10 mouse cellular contexts compared by ENCODE assay signal in genomic region chr10:128588136-128588535, GRCm38 (mm10). TPM values are rescaled to one million over a fixed set of nuclear protein-coding genes. Genes with fewer than 3 reads are reported as not detected.
A peak's percentile ranks its signal among the peaks of the same experiment; 100 is the strongest.
DNase-seq lines count a peak whose midpoint lies in the region; ATAC-seq and TF ChIP-seq lines count a peak whose summit lies in the region.
"Had no signal": no experiment of that assay in that cellular context is flagged by ENCODE, and none has a peak within 500 bp of the region (broad histone marks: within the 10 kb centered on the region; RNA-seq: fewer than 3 reads in every experiment).

No protein-coding gene starts in this region.

- 39% methylated on average over 1 of the region's 1 CpGs for WGBS in hindbrain, embryonic 10.5 days
- 20% methylated on average over 1 of the region's 1 CpGs for WGBS in hindbrain, embryonic 16.5 days
- WGBS in embryonic facial prominence, embryonic 13.5 days: 26% methylated on average over 1 of the region's 1 CpGs
- 50% methylated on average over 1 of the region's 1 CpGs for WGBS in liver, embryonic 13.5 days (ENCODE audit: insufficient replicate concordance)
- 7% methylated on average over 1 of the region's 1 CpGs for WGBS in forebrain, embryonic 16.5 days

- peaks cover 69% of the 10 kb centered on the region for H3K27me3 ChIP-seq in hindbrain, embryonic 10.5 days (ENCODE audit: insufficient read depth, poor library complexity, severe bottlenecking)
- peaks cover 42% of the 10 kb centered on the region for H3K27me3 ChIP-seq in hindbrain, embryonic 16.5 days (replicated peaks; ENCODE audit: control insufficient read depth, insufficient read depth, low read length)
- H3K27me3 ChIP-seq in E14TG2a.4 (ENCODE audit: insufficient read depth, low read length): peaks cover 23% of the 10 kb centered on the region
- H3K27me3 ChIP-seq in embryonic facial prominence, embryonic 13.5 days: peaks cover 51% of the 10 kb centered on the region
- H3K27me3 ChIP-seq in liver, embryonic 13.5 days: peaks cover 96% of the 10 kb centered on the region
- H3K27me3 ChIP-seq in forebrain, embryonic 16.5 days (replicated peaks; ENCODE audit: control insufficient read depth, insufficient read depth, low read length): peaks cover 21% of the 10 kb centered on the region

- H3K9me3 ChIP-seq in hindbrain, embryonic 10.5 days: no peaks in the 10 kb centered on the region
- H3K9me3 ChIP-seq in hindbrain, embryonic 16.5 days (ENCODE audit: control insufficient read depth, low read length): no peaks in the 10 kb centered on the region
- H3K9me3 ChIP-seq in E14TG2a.4 (ENCODE audit: low read length): no peaks in the 10 kb centered on the region
- H3K9me3 ChIP-seq in embryonic facial prominence, embryonic 13.5 days: no peaks in the 10 kb centered on the region
- no peaks in the 10 kb centered on the region for H3K9me3 ChIP-seq in liver, embryonic 13.5 days (replicated peaks)
- H3K9me3 ChIP-seq in forebrain, embryonic 16.5 days (ENCODE audit: control insufficient read depth, low read length): no peaks in the 10 kb centered on the region

- ATAC-seq in hindbrain, embryonic 16.5 days: no peak
- ATAC-seq in embryonic facial prominence, embryonic 13.5 days (ENCODE audit: insufficient number of reproducible peaks, insufficient read depth, low FRiP score, low TSS enrichment, low read depth): no peak
- no peak for ATAC-seq in liver, embryonic 13.5 days (ENCODE audit: low read depth)
- ATAC-seq in forebrain, embryonic 16.5 days: no peak

- H3K36me3 ChIP-seq in hindbrain, embryonic 10.5 days: no peaks in the 10 kb centered on the region
- no peaks in the 10 kb centered on the region for H3K36me3 ChIP-seq in hindbrain, embryonic 16.5 days (ENCODE audit: control insufficient read depth, insufficient read depth, low read length)
- no peaks in the 10 kb centered on the region for H3K36me3 ChIP-seq in E14TG2a.4 (ENCODE audit: insufficient read depth, low read length)
- H3K36me3 ChIP-seq in embryonic facial prominence, embryonic 13.5 days: no peaks in the 10 kb centered on the region
- H3K36me3 ChIP-seq in liver, embryonic 13.5 days: no peaks in the 10 kb centered on the region
- no peaks in the 10 kb centered on the region for H3K36me3 ChIP-seq in forebrain, embryonic 16.5 days (ENCODE audit: control insufficient read depth, insufficient read depth)

- peak overlapping the region; percentile 63 for H3K27ac ChIP-seq in hindbrain, embryonic 10.5 days
- no peak overlapping the region for H3K27ac ChIP-seq in hindbrain, embryonic 16.5 days (ENCODE audit: low read depth, low read length)
- no peak overlapping the region for H3K27ac ChIP-seq in embryonic facial prominence, embryonic 13.5 days
- no peak overlapping the region for H3K27ac ChIP-seq in liver, embryonic 13.5 days
- no peak overlapping the region for H3K27ac ChIP-seq in forebrain, embryonic 16.5 days (ENCODE audit: low read length)
- H3K27ac ChIP-seq: hindbrain, postnatal 0 days had no signal

- H3K9ac ChIP-seq in hindbrain, embryonic 16.5 days (ENCODE audit: low read depth, low read length): no peak overlapping the region
- H3K9ac ChIP-seq in embryonic facial prominence, embryonic 13.5 days: no peak overlapping the region
- no peak overlapping the region for H3K9ac ChIP-seq in liver, embryonic 13.5 days
- H3K9ac ChIP-seq in forebrain, embryonic 16.5 days (replicated peaks; ENCODE audit: low read depth, low read length): no peak overlapping the region

- no peak overlapping the region for H3K4me2 ChIP-seq in hindbrain, embryonic 16.5 days (ENCODE audit: low read length)
- peak overlapping the region; percentile 99 for H3K4me2 ChIP-seq in embryonic facial prominence, embryonic 13.5 days
- peak overlapping the region; percentile 91 for H3K4me2 ChIP-seq in liver, embryonic 13.5 days
- no peak overlapping the region for H3K4me2 ChIP-seq in forebrain, embryonic 16.5 days (ENCODE audit: low read length)

- H3K4me3 ChIP-seq in hindbrain, embryonic 10.5 days: peak overlapping the region; percentile 72
- H3K4me3 ChIP-seq in hindbrain, embryonic 16.5 days (ENCODE audit: low read length): no peak overlapping the region
- peak overlapping the region; percentile 98 for H3K4me3 ChIP-seq in E14TG2a.4 (replicated peaks; ENCODE audit: low read length)
- peak overlapping the region; percentile 64 for H3K4me3 ChIP-seq in embryonic facial prominence, embryonic 13.5 days
- H3K4me3 ChIP-seq in liver, embryonic 13.5 days (replicated peaks): peak overlapping the region; percentile 66; the same call in 1 of the 2 replicates
- no peak overlapping the region for H3K4me3 ChIP-seq in forebrain, embryonic 16.5 days (replicated peaks; ENCODE audit: low read length)

- peaks cover 41% of the 10 kb centered on the region for H3K4me1 ChIP-seq in hindbrain, embryonic 10.5 days (replicated peaks)
- peaks cover 9% of the 10 kb centered on the region for H3K4me1 ChIP-seq in hindbrain, embryonic 16.5 days (ENCODE audit: control insufficient read depth, insufficient read depth, low read depth, low read length)
- H3K4me1 ChIP-seq in E14TG2a.4 (replicated peaks; ENCODE audit: low read depth, low read length): peaks cover 71% of the 10 kb centered on the region
- H3K4me1 ChIP-seq in embryonic facial prominence, embryonic 13.5 days: peaks cover 25% of the 10 kb centered on the region
- peaks cover 40% of the 10 kb centered on the region for H3K4me1 ChIP-seq in liver, embryonic 13.5 days (replicated peaks)
- peaks cover 8% of the 10 kb centered on the region for H3K4me1 ChIP-seq in forebrain, embryonic 16.5 days (replicated peaks; ENCODE audit: control insufficient read depth, insufficient read depth, low read length)

- DNase-seq in hindbrain, embryonic 10.5 days (ENCODE audit: low spot score): no peak
- no peak for DNase-seq in liver, embryonic 13.5 days
- DNase-seq in cerebellum, postnatal 36 days: no peak
- no peak for DNase-seq in ovary, adult 18-20 months (ENCODE audit: low spot score)
- DNase-seq: cerebellum, adult 11 months had no signal

- TF ChIP-seq CTCF in E14TG2a.4 (conservative IDR thresholded peaks at IDR 0.05; ENCODE audit: low read length): no peak

RNA-seq across cellular contexts. Expression of gene Erbb3, which starts 1.3 kb away (rescaled TPM):
- polyA plus RNA-seq in hindbrain, embryonic 10.5 days (2016; fragmentation: Nextera tagmentation; extraction: Ambion mirVana): 5.0 and 13.5 TPM in 2 replicates
- 1.3 and 1.6 TPM in 2 replicates for polyA plus RNA-seq in hindbrain, embryonic 16.5 days (2015; fragmentation: Nextera tagmentation; extraction: Ambion mirVana)
- 14.8 and 16.1 TPM in 2 replicates for polyA plus RNA-seq in embryonic facial prominence, embryonic 13.5 days (2015; fragmentation: Nextera tagmentation; extraction: Ambion mirVana)
- 1.2 and 1.9 TPM in 2 replicates for polyA plus RNA-seq in liver, embryonic 13.5 days (2015; fragmentation: Nextera tagmentation; extraction: Ambion mirVana)
- polyA plus RNA-seq in forebrain, embryonic 16.5 days (2015; fragmentation: Nextera tagmentation; extraction: Ambion mirVana): 0.46 and 0.62 TPM in 2 replicates

RNA-seq across cellular contexts. Expression of gene Pa2g4, which starts 22.3 kb away (rescaled TPM):
- 205 and 257 TPM in 2 replicates for polyA plus RNA-seq in hindbrain, embryonic 10.5 days (2016; fragmentation: Nextera tagmentation; extraction: Ambion mirVana)
- 128 and 130 TPM in 2 replicates for polyA plus RNA-seq in hindbrain, embryonic 16.5 days (2015; fragmentation: Nextera tagmentation; extraction: Ambion mirVana)
- polyA plus RNA-seq in embryonic facial prominence, embryonic 13.5 days (2015; fragmentation: Nextera tagmentation; extraction: Ambion mirVana): 188 and 206 TPM in 2 replicates
- polyA plus RNA-seq in liver, embryonic 13.5 days (2015; fragmentation: Nextera tagmentation; extraction: Ambion mirVana): 207 and 228 TPM in 2 replicates
- polyA plus RNA-seq in forebrain, embryonic 16.5 days (2015; fragmentation: Nextera tagmentation; extraction: Ambion mirVana): 149 and 152 TPM in 2 replicates

RNA-seq across cellular contexts. Expression of gene Rps26, which starts 38.4 kb away (rescaled TPM):
- polyA plus RNA-seq in hindbrain, embryonic 10.5 days (2016; fragmentation: Nextera tagmentation; extraction: Ambion mirVana): 472 and 519 TPM in 2 replicates
- polyA plus RNA-seq in hindbrain, embryonic 16.5 days (2015; fragmentation: Nextera tagmentation; extraction: Ambion mirVana): 296 and 313 TPM in 2 replicates
- 893 and 949 TPM in 2 replicates for polyA plus RNA-seq in embryonic facial prominence, embryonic 13.5 days (2015; fragmentation: Nextera tagmentation; extraction: Ambion mirVana)
- polyA plus RNA-seq in liver, embryonic 13.5 days (2015; fragmentation: Nextera tagmentation; extraction: Ambion mirVana): 486 and 551 TPM in 2 replicates
- 358 and 398 TPM in 2 replicates for polyA plus RNA-seq in forebrain, embryonic 16.5 days (2015; fragmentation: Nextera tagmentation; extraction: Ambion mirVana)

RNA-seq across cellular contexts. Expression of gene Rpl41, which starts 39.0 kb away (rescaled TPM):
- 2,868 and 3,332 TPM in 2 replicates for polyA plus RNA-seq in hindbrain, embryonic 10.5 days (2016; fragmentation: Nextera tagmentation; extraction: Ambion mirVana)
- polyA plus RNA-seq in hindbrain, embryonic 16.5 days (2015; fragmentation: Nextera tagmentation; extraction: Ambion mirVana): 2,004 and 2,091 TPM in 2 replicates
- 4,323 and 4,329 TPM in 2 replicates for polyA plus RNA-seq in embryonic facial prominence, embryonic 13.5 days (2015; fragmentation: Nextera tagmentation; extraction: Ambion mirVana)
- polyA plus RNA-seq in liver, embryonic 13.5 days (2015; fragmentation: Nextera tagmentation; extraction: Ambion mirVana): 2,776 and 3,150 TPM in 2 replicates
- polyA plus RNA-seq in forebrain, embryonic 16.5 days (2015; fragmentation: Nextera tagmentation; extraction: Ambion mirVana): 2,032 and 2,064 TPM in 2 replicates

RNA-seq across cellular contexts. Expression of gene Zc3h10, which starts 40.6 kb away (rescaled TPM):
- 16.9 and 19.9 TPM in 2 replicates for polyA plus RNA-seq in hindbrain, embryonic 10.5 days (2016; fragmentation: Nextera tagmentation; extraction: Ambion mirVana)
- 16.7 and 17.0 TPM in 2 replicates for polyA plus RNA-seq in hindbrain, embryonic 16.5 days (2015; fragmentation: Nextera tagmentation; extraction: Ambion mirVana)
- polyA plus RNA-seq in embryonic facial prominence, embryonic 13.5 days (2015; fragmentation: Nextera tagmentation; extraction: Ambion mirVana): 13.5 and 15.5 TPM in 2 replicates
- polyA plus RNA-seq in liver, embryonic 13.5 days (2015; fragmentation: Nextera tagmentation; extraction: Ambion mirVana): 6.2 and 7.1 TPM in 2 replicates
- 20.9 and 21.7 TPM in 2 replicates for polyA plus RNA-seq in forebrain, embryonic 16.5 days (2015; fragmentation: Nextera tagmentation; extraction: Ambion mirVana)

Comparison
In these comparisons a context has a peak if more than half of its experiments do, and no peak if none do; other contexts are left out.
1. H3K4me3 ChIP-seq: peak in hindbrain, embryonic 10.5 days (single experiment), E14TG2a.4 (single experiment), embryonic facial prominence, embryonic 13.5 days (single experiment) and liver, embryonic 13.5 days (single experiment); none in hindbrain, embryonic 16.5 days (single experiment) and forebrain, embryonic 16.5 days (single experiment).
2. H3K4me2 ChIP-seq: peak in embryonic facial prominence, embryonic 13.5 days (single experiment) and liver, embryonic 13.5 days (single experiment); none in hindbrain, embryonic 16.5 days (single experiment) and forebrain, embryonic 16.5 days (single experiment).